Mouse (Mus musculus): ENCODE results near the gene Tns3. TPM values are rescaled to one million over a fixed set of nuclear protein-coding genes. Genes with fewer than 3 reads are reported as not detected.

Tns3 gene
- polyA plus RNA-seq, 1 experiment: 33.9 TPM

GRCm38 (mm10) chr11:8701400-8701799, 37.1 kb upstream of the Tns3 start:
- Histone ChIP-seq H3K4me1 (replicated peaks; ENCODE audit: control insufficient read depth, insufficient read depth, low read length) (peaks cover 54% of the 10 kb centered on the region), H3K27me3 (ENCODE audit: control insufficient read depth, insufficient read depth, low read length) (no peaks in the 10 kb centered on the region), H3K27ac (ENCODE audit: control insufficient read depth, insufficient read depth, low read length) (peak overlapping the region; percentile 30), H3K36me3 (ENCODE audit: control insufficient read depth, insufficient read depth, low read length) (no peaks in the 10 kb centered on the region), H3K4me3 (ENCODE audit: control insufficient read depth, insufficient read depth, low read length) (no peak overlapping the region)
- TF ChIP-seq CTCF (IDR thresholded peaks at IDR 0.05; ENCODE audit: borderline replicate concordance, control insufficient read depth, extremely low read depth, insufficient read depth, low read length, poor library complexity) (no peak), POLR2A (IDR thresholded peaks at IDR 0.05; ENCODE audit: control insufficient read depth, extremely low read depth, insufficient read depth, low read length, poor library complexity) (no peak)
- WGBS: 15% methylated on average over 3 of the region's 3 CpGs
- DNase-seq: no peak

DNA sequence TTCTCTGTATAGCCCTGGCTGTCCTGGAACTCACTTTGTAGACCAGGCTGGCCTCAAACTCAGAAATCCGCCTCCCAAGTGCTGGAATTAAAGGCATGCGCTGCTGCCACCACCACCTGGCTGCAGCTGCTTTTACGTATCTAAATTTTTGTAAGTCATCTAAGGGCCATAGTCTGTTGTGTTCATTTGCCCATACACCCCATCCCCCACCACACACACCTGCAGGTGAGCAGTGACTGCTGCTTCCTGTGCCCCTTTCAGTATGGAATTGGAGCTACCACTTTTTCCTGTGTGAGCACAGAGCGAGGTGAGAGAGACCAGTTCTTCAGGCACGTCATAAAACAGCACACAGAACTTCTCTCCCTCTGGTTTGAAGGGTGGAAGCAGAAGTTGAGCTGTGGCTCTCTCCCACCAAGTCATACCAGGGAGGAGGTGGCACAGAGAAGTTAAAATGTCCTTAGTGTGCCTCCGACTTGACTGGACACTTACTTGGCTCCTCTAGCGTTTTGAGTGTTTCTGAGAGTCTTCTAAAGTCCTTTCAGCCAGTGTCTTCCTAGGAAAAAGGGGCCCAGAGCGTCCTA, 36.4 kb upstream of the Tns3 start:
- WGBS: 15% methylated on average over 8 of the region's 8 CpGs
- Histone ChIP-seq H3K4me3 (ENCODE audit: control insufficient read depth, insufficient read depth, low read length) (no peak overlapping the region), H3K27ac (ENCODE audit: control insufficient read depth, insufficient read depth, low read length) (peak overlapping the region; percentile 94), H3K36me3 (ENCODE audit: control insufficient read depth, insufficient read depth, low read length) (no peaks in the 10 kb centered on the region), H3K27me3 (ENCODE audit: control insufficient read depth, insufficient read depth, low read length) (no peaks in the 10 kb centered on the region), H3K4me1 (replicated peaks; ENCODE audit: control insufficient read depth, insufficient read depth, low read length) (peaks cover 57% of the 10 kb centered on the region)
- TF ChIP-seq POLR2A (IDR thresholded peaks at IDR 0.05; ENCODE audit: control insufficient read depth, extremely low read depth, insufficient read depth, low read length, poor library complexity): no peak
- no peak for TF ChIP-seq CTCF (IDR thresholded peaks at IDR 0.05; ENCODE audit: borderline replicate concordance, control insufficient read depth, extremely low read depth, insufficient read depth, low read length, poor library complexity)
- DNase-seq: peak; percentile 76

DNA sequence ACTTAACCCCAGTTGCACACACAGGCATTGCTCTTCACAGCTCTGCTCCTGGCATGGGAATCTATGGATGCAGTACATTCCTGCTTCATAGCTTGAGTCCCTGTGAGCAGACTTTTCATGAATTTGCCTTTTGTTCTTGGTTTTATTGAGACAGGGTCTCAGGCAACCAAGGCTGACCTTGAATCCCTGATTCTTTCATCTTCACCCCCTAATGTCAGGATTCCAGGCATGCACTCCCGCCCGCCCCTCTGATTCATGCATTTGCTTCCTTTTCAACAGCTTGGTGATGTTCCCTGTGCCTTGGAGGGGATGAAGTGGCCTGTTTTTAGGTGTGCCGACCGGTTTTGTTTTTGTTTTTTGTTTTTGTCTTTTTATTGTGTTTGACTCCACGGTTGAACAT, 35.4 kb upstream of the Tns3 start:
- peaks cover 57% of the 10 kb centered on the region for H3K4me1 ChIP-seq (replicated peaks; ENCODE audit: control insufficient read depth, insufficient read depth, low read length)
- no peaks in the 10 kb centered on the region for H3K27me3 ChIP-seq (ENCODE audit: control insufficient read depth, insufficient read depth, low read length)
- no peak for DNase-seq
- TF ChIP-seq CTCF (IDR thresholded peaks at IDR 0.05; ENCODE audit: borderline replicate concordance, control insufficient read depth, extremely low read depth, insufficient read depth, low read length, poor library complexity): no peak
- 86% methylated on average over 5 of the region's 5 CpGs for WGBS
- H3K36me3 ChIP-seq (ENCODE audit: control insufficient read depth, insufficient read depth, low read length): no peaks in the 10 kb centered on the region
- no peak overlapping the region for H3K4me3 ChIP-seq (ENCODE audit: control insufficient read depth, insufficient read depth, low read length)
- H3K27ac ChIP-seq (ENCODE audit: control insufficient read depth, insufficient read depth, low read length): 0 out of 2 replicates have a peak overlapping the region, but pooled peaks have one; percentile 44

DNA sequence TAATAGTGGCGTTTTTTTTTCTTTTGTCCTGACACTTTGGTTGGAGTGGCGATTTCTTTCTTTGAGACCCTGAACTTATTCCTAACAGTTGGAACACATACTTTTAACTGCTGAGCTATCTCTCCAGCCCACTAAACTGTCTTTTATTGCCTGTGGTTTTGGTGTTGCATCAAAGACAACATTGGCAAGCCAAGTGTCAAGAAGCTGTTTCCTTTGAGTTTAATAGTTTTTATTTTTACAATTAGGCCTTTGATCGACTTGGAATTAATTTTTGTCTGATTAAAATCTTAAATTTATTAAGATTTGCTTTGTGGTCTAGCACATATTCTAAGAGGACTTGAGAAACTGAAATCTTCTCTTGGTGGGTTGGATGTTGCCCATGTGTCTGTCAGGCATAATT, 33.3 kb upstream of the Tns3 start:
- Histone ChIP-seq H3K4me3 (ENCODE audit: control insufficient read depth, insufficient read depth, low read length) (no peak overlapping the region), H3K4me1 (replicated peaks; ENCODE audit: control insufficient read depth, insufficient read depth, low read length) (peaks cover 51% of the 10 kb centered on the region), H3K36me3 (ENCODE audit: control insufficient read depth, insufficient read depth, low read length) (no peaks in the 10 kb centered on the region), H3K27ac (ENCODE audit: control insufficient read depth, insufficient read depth, low read length) (no peak overlapping the region), H3K27me3 (ENCODE audit: control insufficient read depth, insufficient read depth, low read length) (no peaks in the 10 kb centered on the region)
- 14% methylated on average over 3 of the region's 3 CpGs for WGBS
- DNase-seq: no peak
- TF ChIP-seq CTCF (IDR thresholded peaks at IDR 0.05; ENCODE audit: borderline replicate concordance, control insufficient read depth, extremely low read depth, insufficient read depth, low read length, poor library complexity) (no peak), POLR2A (IDR thresholded peaks at IDR 0.05; ENCODE audit: control insufficient read depth, extremely low read depth, insufficient read depth, low read length, poor library complexity) (no peak)

GRCm38 (mm10) chr11:8694096-8694495, 29.8 kb upstream of the Tns3 start:
- Histone ChIP-seq H3K27ac (ENCODE audit: control insufficient read depth, insufficient read depth, low read length) (no peak overlapping the region), H3K27me3 (ENCODE audit: control insufficient read depth, insufficient read depth, low read length) (no peaks in the 10 kb centered on the region), H3K36me3 (ENCODE audit: control insufficient read depth, insufficient read depth, low read length) (no peaks in the 10 kb centered on the region), H3K4me3 (ENCODE audit: control insufficient read depth, insufficient read depth, low read length) (no peak overlapping the region), H3K4me1 (replicated peaks; ENCODE audit: control insufficient read depth, insufficient read depth, low read length) (peaks cover 53% of the 10 kb centered on the region)
- WGBS: 95% methylated on average over 5 of the region's 5 CpGs
- TF ChIP-seq CTCF (IDR thresholded peaks at IDR 0.05; ENCODE audit: borderline replicate concordance, control insufficient read depth, extremely low read depth, insufficient read depth, low read length, poor library complexity) (no peak), POLR2A (IDR thresholded peaks at IDR 0.05; ENCODE audit: control insufficient read depth, extremely low read depth, insufficient read depth, low read length, poor library complexity) (no peak)
- DNase-seq: no peak

DNA sequence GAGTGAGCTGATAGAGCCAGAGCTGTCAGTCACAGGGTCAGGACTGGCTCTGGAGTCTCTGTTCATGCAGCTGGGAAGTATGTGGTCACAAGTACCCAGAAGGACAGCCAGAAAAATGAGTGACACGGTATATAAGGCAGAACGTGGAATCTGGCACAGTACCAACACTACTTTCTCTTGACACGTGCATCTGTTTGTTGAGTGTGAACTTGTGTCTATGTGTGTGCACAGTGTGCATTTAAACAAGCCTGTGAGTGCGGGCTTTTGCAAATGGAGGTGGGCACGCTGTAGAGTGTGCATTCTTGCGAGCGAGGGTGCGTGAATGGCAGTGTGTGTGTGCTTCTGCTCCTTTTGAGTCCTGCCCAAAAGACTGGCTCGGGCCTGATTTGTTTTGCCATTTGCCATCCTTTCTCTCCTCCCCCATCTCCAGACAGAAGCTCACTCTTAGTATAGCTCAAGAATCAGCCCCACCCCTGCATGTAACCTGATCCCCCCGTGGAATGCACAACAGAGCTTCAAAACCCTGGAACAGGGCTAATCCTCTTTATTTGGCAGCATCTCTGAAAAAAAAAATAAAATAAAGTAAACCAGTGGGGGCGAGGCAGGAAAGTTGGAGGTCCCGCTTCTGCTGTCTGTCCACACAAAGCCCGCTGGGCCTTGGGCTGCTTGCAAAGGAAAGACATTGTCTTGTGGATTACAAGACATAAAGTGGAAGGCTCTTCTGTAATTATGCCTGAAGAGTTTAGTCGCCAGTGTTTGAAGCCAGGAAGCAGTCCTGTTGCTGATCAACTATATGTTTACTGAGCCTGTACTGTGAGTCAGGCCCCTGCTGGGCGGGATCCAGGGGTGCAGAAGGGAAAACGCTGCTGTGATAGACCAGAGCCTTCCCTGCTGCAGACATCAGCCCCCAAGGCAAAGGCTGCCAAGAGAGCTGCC, 28.5 kb upstream of the Tns3 start:
- no peak for TF ChIP-seq POLR2A (IDR thresholded peaks at IDR 0.05; ENCODE audit: control insufficient read depth, extremely low read depth, insufficient read depth, low read length, poor library complexity)
- Histone ChIP-seq H3K4me1 (replicated peaks; ENCODE audit: control insufficient read depth, insufficient read depth, low read length) (peaks cover 53% of the 10 kb centered on the region), H3K27ac (ENCODE audit: control insufficient read depth, insufficient read depth, low read length) (no peak overlapping the region), H3K36me3 (ENCODE audit: control insufficient read depth, insufficient read depth, low read length) (no peaks in the 10 kb centered on the region), H3K27me3 (ENCODE audit: control insufficient read depth, insufficient read depth, low read length) (no peaks in the 10 kb centered on the region), H3K4me3 (ENCODE audit: control insufficient read depth, insufficient read depth, low read length) (no peak overlapping the region)
- WGBS: 69% methylated on average over 16 of the region's 16 CpGs
- DNase-seq: no peak

Measured in thymus, adult 2 months (tissue).